Mouse (Mus musculus) erythroblast, adult 5-6 weeks (primary cell): ENCODE results near the gene Klf3. TPM values are rescaled to one million over a fixed set of nuclear protein-coding genes. Genes with fewer than 3 reads are reported as not detected.
"Not testable (repeated sequence)": the region's sequence is repeated elsewhere in the genome, so short reads cannot be mapped to it uniquely, and the experiment has no call there.

Source experiments
- ATAC-seq: replicated peaks from 2 replicates; pipeline ENCODE4 v1.8.0; 2016; ENCODE audit warnings: moderate number of reproducible peaks, mild to moderate bottlenecking, moderate TSS enrichment, inconsistent platforms; ENCODE audit not compliant: poor library complexity, low FRiP score, severe bottlenecking
- total RNA-seq, 2 experiments: library from RNA; stranded (forward) in 1 of 2; stranded (reverse) in 1 of 2; fragments of 150-400 nt in 1 of 2; fragments of 200-764, 138-1000 nt in 1 of 2; gene quantifications; 2 replicates each; pipeline versions ENCODE4 v1.2.3 to v1.2.4; 2015 to 2017; ENCODE audit warnings: low replicate concordance in 2 of 2

Klf3 gene
- total RNA-seq, 2 experiments from 2014 or later: 195 to 207 TPM

DNA sequence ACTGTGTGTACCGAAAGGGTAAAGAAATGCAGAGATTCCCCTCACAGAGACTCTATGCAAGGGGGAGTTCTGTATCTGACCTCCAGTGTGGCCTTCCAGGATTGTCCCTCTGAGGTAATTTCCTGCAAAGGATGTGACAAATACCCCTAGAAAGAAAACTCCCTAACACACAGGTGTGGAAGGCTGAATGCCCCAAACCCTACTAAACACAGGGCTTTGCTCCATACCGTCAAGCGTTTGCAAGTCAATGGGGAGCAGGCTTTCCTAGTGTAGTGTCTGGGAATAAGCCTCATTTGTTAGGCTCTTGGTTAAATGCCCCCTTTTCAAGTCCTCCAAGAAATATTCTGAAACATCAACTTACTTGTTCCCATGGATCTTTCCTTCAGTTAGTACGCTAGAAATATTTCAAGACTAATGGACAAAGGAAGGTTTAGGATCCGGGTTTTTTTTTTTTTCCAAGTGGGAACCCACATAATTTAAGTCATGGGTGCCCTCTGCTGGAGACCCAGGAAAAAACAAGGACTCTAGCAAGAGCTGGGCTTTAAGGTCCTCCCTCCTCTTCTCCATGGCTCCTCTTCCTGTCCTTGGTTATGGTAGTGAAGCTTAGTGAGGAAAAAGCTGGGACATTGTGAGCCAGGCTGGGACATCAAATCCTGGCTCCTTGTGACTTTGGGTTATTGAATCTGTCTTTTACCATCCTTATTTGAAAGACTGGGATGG, 63.3 kb downstream of the Klf3 start:
- ATAC-seq: peak; percentile 50

DNA sequence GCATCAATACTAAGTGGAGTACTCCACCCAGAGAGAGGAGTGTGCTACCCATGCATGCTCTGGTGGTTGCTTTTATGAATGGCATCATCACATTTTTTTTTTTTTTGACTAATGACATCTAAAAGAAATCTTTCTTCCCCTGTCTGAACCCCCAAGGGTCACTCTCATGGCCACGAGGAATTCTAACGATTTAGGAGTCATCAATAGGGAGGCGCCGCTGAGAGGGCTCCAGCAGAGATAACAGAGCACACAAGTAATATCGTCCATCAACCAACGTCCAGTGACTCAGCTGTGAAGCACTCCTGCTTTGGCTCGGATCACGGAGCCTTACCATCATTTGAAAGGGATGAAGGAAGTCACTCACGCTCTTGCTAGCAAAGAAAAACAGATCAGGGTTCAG, 63.9 kb downstream of the Klf3 start:
- no peak for ATAC-seq

DNA sequence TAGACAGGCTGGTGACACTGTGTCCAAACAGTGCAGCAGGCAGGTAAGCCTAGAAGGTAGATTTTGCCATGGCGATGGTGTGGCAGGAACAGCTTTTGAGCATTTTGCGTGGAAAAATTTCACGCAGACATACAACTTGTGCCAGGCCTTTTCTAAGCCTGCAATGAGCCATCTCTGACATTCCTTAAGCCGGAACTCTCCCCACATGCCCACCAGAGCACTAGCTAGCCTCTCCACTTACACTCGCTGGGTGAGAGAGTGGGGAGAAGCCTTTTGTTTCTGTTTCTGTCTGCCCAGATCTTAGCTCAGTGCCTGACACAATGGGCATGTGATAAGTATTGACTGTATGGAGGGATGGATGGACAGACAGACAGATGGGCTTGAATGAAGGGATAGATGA, 64.4 kb downstream of the Klf3 start:
- ATAC-seq: no peak

GRCm38 (mm10) chr5:64876086-64876830, 73.1 kb downstream of the Klf3 start:
- ATAC-seq: no peak

DNA sequence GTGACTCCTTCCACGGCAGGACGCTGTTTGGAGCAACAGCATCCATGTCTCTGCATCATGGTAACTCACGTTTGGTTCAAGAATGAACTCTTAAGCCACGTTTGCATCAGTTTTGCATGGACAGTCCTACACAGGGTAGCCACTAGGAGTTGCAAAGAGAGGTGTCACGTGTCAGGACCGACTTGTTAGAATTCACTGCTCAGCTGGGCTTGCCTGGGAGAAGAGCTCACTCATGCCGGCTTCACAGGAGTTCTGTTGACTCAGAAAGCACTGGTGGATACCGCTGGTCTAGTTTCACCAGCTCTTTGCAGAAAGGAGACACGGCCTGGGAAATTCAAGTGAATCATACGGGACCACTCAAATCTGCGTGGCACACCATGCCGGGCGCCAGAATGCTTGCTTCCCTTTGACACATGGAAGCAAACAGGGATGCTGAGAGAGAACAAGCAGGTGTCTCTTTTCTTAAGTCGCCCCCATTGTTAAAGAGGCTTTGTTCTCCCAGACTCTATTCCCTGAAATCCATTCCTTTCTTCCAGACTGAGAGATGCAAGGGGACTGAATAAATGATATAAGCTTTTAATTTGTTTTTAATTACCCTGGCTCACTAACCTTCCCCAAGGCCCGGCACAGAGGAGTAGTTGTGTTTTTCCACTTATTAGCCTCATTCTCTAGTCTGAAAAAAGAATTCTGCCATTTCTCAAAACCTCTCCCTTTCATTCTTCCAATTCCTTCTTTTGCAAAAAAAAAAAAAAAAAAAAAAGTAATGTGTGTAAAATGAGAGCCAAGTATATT, 74.2 kb downstream of the Klf3 start:
- no peak for ATAC-seq

DNA sequence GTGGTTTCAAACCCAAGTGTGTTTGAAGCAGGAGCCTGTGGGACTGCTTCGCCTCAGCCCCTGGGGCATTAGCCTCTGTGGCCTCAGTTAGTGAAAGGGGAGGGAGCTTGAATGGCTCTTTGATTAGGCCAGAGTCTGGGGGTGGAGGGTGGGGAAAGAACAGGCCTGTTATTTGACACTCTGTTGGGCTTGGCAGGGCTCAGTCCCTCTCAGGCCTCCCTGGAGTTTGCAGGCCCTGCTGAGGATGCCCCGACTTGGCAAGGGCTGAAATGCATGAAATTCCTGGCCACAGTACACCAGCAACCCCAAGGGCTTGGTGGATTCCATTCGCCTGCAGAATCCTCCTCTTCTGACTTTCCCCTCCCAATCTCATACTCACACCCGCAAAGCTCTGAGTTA, 74.8 kb downstream of the Klf3 start:
- ATAC-seq: no peak

DNA sequence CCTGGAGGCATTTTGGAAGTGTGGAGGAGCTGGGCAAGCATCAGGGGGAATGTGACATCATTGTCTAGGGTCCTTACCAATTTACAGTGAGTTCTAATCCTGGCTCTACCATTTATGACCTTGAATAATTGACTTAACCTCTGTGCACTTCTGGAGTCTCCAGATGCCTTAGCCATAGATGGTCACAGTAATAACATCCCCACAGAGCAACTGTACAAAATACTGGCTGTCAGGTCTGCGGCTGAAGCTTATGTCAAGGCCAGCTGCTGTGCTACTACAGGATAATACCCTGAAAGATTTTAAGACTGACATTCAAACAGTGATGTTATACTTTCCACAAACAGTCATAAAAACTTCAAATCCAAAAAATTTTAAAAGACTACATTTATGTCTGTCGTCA, 75.3 kb downstream of the Klf3 start:
- ATAC-seq: no peak

- ATAC-seq: no peak
These were observed 76.1 kb downstream of the Klf3 start for GRCm38 (mm10) chr5:64879241-64879640.

GRCm38 (mm10) chr5:64881559-64881958, 78.4 kb downstream of the Klf3 start:
- not testable (repeated sequence) for ATAC-seq

DNA sequence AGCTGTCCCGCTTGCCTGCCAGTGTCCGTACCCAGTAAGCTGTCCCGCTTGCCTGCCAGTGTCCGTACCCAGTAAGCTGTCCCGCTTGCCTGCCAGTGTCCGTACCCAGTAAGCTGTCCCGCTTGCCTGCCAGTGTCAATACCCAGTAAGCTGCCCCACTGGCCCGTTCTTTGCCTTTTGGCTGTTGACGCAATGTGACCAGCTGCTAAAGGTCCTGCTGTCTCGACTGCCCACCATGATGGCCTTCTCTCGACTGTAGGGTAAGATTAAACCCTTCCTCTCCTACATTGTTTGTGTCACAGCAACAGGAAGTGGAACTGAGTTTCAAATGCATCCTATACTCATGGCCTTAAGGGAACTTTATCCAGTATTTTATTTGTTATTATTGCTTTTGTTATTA, 78.8 kb downstream of the Klf3 start:
- ATAC-seq: not testable (repeated sequence)

Other genes starting within 250 kb of the Klf3 start
- gene Tlr1, start 130.2 kb downstream of the Klf3 start, total RNA-seq (2015; ENCODE audit: low replicate concordance): 0.19 and 2.9 TPM in 2 replicates
- 1.4 and 1.9 TPM in 2 replicates for gene Tlr1, start 130.2 kb downstream of the Klf3 start, total RNA-seq (2017; ENCODE audit: low replicate concordance)
- 1.9 and 2.1 TPM in 2 replicates for gene Tlr6, start 156.7 kb downstream of the Klf3 start, total RNA-seq (2015; ENCODE audit: low replicate concordance)
- gene Tlr6, start 156.7 kb downstream of the Klf3 start, total RNA-seq (2017; ENCODE audit: low replicate concordance): 1.1 TPM in 2 replicates
- 0.77 and 1.3 TPM in 2 replicates for gene Fam114a1, start 166.7 kb downstream of the Klf3 start, total RNA-seq (2015; ENCODE audit: low replicate concordance)
- gene Fam114a1, start 166.7 kb downstream of the Klf3 start, total RNA-seq (2017; ENCODE audit: low replicate concordance): 0.34 and 2.8 TPM in 2 replicates